Mouse (Mus musculus) right cerebral cortex, postnatal 36 days (tissue): ENCODE measurements around the gene Cebpb.

Experiments
- DNase-seq, 2 experiments: peaks; one replicate each; pipeline ENCODE4 v3.0.0; 2022; ENCODE audit warnings: low spot score in 2 of 2, mixed read lengths in 1 of 2

Gene Cebpb

DNA sequence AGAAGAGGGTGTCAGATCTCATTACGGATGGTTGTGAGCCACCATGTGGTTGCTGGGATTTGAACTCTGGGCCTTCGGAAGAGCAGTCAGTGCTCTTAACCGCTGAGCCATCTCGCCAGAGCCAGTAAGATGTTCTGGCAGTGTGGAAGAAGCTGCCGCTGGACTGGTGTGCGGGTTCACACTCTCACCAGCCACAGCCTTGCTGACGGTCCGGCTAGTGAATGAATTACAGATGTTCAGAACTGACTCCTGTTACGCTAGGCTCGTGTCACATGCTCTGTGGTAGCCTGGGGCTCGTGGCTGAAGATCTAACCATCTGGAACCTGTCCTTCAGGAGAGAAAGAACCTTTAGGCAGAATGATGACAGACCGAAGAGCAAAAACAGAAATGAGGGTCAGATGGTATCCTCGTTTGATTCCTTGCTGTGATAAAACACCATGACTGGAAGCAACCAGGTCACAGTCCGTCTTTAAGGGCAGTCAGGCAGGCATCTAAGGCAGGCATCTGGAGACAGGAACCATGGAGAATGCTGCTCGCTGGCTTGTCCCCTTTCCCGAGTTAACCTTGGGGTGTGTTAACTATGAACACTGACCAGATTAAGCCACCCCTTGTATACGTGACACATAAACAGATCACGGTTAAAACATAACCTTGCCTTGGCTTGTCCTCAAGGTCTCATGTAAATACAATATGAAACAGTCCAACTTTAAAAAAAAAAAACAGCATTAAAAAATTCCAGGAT lies 22.6 kb upstream of the Cebpb start:
- DNase-seq = no peak

DNA sequence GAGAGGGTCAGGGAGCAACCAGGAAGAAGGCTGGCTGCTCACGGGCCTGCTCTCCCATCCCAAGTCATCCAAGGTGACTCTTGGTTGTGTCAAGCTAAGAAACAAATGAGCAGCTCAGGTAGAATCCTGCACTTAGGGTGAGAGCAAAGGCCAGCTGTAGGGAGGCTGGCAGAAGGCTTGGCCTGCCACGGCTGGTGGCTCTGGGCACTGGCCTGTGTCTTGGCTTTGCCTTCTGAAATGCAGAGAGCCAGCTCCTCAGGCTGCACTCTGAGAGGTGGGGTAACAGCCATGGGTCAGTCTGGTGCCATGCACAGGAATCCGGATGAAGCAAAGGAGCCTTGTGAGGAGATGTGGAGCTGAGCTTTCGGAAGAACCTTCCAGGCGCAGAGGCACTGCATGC lies 20.3 kb upstream of the Cebpb start:
- DNase-seq = no peak

DNA sequence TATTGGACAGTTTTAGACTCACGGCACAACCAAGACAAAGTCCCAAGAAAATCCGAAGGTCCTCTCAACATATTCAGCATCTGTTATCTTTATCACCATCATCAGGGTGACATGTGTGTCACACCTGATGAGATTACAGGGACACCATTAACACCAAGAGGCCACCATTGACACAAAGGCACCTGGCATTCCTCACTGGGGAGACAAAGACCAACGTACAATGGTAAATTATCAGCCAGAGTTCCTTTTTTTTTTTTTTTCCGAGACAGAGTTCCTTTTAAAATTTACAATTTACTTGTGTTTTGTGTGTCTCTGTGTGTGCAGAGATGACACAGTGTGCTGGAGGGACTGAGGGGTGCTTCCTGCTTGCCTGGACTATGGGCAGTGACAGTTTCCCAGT lies 19.3 kb upstream of the Cebpb start:
- DNase-seq = no peak

DNA sequence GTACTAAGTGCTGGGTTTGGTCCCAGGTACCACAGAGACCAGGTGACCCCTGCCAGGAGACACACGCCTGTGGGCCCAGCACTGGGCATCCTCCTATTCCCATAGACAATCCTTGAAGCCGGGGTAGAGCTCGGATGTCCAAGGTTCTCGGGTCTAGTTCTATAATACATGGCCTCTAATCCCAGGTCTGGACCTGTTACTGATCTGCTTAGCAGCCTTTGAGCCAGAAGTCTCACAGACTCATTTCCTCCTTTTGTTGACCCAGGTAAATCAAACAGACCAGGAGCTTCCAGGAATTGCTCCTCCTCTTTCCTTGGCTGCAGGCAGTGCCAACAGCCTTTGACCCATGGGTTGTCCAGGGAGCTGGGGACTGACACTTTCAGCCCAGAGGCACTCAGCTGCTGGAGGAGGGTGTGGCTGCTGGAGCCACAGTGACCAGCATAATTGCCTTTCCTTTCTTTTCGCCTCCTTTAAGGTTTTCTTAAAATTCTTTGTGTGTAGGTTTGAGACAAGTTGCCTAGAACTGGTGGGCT lies 17.5 kb upstream of the Cebpb start:
- no peak for DNase-seq

DNA sequence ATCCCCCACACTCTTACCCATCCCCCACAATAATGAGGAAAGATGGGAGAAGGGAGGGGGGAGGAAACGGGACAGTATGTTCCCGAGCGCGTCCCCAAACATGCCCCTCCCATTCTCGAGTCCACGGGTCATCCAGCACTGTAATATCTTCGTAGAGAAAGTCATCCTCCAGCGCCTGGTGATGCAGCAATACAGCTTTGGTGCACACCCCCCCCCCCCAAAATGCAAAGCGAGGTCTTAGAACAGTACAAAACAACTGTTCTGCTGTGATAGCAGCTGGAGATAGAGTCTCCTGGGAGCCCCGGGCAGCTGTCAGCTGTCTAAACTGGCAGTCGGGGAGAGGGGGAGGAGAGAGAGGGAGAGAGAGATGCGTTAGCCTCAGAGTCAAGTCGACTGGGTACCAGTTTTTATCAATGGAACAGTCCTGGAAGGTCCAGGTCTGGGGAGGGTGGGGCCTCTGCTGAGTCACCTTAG lies 16.5 kb upstream of the Cebpb start:
- DNase-seq = no peak

DNA sequence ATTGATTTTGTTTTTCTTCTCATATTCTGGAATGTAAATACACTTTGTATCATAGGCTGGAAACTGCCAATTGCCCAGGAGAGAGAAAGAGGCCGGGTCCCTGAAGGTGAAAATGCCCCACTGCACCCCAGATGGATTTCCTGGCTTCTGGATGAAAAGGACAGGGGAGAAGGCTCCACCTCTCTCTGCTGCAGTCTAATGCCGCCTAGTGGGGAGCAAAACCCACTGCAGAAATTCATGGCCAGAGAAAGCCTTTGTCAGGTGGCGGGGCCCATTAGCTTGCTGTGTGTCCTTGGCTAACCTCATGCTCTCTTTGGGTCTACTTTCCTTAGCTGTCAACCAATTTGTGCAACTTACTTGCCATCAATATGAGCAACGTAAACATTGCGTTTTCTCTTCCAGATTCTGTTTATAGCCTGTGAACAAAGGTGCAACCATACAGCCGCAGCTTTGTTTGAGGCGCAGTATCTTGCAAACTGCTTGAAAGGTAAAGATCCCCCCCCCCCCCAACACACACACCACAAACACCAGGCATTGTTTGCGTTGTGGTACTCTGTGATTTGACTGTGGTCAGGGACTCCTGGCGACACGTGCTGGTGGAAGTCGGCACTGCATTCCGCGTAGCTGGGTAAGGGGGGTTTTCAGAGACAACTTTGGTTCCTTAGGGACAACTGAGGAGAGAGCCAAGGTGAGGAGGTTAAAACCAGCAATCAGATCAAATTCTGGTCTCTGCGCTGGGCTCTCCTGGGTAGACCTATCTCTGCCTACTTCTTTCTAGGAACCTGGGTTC lies 13.4 kb upstream of the Cebpb start:
- no peak for DNase-seq

DNA sequence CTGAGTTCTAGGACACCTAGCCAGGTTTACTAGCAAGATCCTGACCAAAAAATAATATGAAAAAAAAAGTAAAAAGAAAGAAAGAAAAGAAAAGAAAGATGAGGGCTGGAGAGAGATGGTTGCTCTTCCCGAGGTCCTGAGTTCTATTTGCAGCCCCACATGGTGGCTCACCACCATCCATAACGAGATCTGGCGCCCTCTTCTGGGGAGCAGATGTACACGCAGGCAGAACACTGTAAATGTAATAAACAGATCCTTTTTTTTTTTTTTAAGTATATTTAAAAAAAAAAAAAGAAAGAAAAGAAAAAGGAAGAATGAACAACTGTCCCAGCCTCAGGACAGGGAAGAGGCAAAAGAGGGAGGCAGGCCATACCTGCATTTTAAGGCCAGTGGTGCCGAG lies 10.1 kb upstream of the Cebpb start:
- no peak for DNase-seq

DNA sequence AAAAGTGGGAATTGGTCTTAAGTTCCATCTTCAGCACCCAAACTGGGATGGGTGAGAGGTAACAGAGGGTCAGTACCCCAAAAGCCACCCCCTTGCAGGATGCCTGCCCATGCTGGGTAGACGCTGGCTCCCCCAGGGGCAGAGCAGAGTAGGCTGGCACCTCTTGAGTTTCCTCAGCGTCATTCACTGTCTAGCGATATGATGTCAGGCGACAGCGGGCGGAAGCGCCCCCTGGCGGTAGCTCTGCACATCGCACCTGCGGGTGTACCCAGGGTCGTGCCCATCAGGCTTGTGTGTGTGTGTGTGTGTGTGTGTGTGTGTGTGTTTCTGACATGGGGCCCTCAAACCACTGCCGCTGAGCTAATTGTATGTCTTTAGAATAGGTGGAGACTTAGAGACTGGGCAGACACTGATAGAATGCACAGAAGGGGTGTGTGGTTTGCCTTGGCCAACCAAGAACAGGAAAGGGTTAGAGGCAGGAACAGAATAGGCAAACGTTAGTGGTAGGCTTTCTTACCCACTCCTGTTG lies 8.7 kb upstream of the Cebpb start:
- no peak for DNase-seq

DNA sequence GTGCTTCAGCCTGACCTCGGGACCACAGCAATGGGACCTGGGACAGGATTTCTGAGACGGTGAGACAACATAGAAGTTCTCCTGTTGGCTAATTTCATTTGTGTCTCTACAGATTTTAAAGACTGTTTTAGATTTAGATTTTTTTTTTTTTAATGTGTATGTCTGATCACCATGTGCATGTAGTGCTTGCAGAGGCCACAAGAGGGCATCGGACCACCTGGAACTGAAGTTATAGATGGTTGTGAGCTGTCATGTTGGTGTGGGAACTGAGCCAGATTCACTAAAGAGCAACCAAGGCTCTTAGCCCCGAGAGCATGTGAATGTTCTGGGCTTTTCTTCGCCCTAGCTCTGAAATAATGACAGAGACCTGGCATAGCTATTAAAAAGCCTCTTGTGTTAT lies 8.1 kb upstream of the Cebpb start:
- DNase-seq = no peak

DNA sequence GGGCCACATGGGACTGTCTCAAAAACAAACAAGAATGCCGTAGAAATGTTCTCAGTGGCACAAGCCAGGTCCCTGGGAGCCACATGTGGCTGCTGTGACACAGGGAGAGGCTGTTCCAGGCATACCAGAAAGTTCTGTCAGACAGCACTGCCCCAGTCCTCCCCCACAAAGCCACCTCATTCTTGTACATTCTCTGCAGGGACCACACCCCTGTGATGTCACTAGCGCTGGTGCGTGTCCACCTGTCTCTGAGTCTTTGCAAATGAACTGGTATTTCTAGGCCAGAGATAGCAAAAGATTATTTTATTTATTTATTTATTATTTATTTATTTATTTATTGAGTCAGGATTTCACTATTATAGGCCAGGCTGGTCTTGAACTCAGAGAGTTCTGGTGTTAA lies 5.0 kb upstream of the Cebpb start:
- no peak for DNase-seq

DNA sequence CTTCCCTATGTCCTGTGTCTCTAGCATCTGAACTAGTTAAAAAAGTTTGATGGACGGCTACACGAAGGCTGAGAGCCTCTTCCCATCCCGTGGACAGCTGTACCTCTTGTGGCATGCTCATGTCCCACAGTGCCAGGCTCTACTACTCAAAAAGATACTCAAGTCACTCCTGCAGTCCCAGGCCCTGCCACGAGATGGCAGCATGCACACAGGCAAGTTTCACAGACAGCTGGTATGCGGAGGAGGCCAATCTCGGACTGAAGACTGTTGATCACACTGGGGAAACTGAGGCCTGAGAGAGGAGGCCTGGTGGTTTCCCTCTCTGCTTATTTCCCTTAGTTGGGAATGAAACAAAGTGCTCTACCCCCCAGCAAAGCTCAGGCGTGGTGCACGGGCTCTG lies 3.6 kb upstream of the Cebpb start:
- DNase-seq = peak; percentile 92 to 97

DNA sequence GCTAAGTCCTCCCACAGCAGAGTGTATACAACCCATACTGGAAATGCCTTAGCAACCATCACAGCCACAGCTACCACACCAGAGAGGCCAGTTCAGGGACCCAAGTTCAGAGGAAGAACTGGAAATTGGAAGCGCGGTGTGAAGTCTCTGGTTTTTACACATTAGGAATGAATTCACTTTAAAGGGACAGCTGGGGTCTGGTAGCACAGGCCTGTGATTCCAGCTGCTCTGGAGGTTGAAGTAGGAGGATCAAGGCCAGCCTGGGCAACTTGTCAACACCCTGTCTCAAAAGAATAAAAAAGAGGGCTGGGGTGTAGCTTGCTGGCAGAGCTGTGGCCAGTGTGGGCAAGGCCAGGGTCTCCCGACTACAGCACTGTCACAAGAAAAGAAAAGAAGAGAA lies 2.9 kb upstream of the Cebpb start:
- no peak for DNase-seq

DNA sequence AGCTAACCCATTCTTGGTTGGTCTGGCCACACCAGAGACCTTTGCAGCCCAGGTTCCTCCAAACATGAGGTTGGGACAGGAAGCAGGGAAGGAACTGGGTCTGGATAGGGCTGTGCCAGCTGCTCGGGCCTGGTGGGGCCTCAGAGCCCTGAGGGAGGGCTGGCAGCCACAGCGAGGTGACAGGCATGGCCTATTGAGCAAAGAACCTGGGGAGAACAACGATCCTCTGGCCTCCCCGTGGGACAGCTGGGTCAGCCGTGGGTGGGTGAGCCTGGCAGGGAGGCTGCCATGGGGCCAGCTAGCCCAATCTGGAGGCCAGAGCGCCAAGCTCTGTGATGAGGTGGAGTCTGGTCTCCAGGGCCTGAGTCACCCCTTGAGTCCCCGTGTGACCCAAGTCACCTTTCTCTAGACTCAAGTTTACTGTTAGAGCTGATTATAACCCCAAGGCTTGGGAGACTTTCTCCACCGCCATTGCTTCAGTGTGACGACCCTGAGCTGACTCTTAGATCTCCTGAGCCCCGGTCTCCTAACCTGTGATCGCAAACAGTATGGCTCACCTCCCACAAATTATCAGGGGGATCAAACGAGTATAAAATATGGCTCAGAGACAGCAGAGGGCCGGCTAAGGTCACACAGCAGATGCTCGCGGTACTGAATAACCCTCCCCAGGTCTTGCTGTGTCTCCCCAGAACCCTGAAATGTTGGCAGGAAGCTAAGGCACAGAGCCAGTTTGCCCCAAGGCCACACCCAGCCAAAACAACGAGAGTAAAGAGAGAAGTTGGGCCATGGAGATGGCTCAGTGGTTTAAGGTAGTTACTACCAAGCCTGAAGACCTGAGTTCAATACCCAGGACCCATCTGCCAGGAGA lies 2.1 kb upstream of the Cebpb start:
- no peak for DNase-seq

DNA sequence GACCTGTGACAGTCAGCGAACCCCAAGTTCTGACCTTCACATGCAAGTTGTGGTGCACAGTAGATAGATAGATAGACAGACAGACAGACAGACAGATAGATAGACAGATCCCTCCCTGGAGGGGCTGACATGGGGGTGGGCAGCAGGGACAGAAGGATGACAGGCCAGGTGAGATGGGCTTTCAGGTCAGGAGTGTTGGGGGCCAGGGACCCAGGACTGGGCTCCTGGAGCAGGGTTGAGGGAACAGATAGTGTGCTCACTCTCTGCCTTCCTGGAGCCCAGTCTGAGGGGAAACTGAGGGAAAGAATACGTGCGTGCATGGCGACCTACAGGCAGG lies 1.5 kb upstream of the Cebpb start:
- no peak for DNase-seq

DNA sequence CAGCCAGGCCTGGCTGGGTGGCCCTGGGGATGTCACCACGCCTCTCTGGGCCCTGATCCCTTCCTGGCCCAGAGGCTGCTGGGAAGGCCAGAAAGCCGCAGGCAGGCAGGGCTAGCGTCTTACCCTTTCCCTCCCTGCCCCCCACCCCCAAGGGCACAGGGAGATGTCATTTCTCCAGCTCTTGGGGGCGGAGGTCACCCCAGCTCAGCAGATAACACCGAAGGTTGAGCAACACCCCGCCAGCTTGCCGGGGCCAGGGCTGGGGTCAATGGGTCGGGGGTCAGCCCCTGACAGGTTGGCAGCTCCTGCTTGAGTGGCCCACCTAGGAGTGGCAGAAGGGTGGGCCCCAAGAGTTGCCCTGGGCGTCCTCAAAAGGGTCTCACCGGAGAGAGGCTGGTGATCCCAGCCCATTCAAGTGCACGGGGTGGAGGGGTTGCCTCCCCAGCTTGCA lies 1.0 kb upstream of the Cebpb start:
- no peak for DNase-seq

DNA sequence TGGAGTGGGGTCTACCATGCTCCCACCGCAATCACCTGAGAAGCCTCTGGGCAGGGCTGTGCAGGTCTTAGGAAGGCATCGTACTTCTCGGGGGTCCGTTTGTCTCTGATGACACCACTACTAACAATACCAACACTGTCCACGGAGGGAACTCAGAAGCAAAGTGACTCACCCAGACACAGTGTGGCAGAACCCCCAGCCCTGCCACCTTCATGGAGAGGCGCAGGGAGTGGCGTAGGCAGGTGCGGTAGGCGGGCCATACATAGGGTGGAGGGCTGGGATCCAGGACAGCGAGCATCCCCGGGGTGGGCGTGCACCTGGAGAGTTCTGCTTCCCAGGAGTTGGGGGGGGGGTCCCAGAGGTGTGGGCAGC lies 603 bp upstream of the Cebpb start:
- DNase-seq = no peak

DNA sequence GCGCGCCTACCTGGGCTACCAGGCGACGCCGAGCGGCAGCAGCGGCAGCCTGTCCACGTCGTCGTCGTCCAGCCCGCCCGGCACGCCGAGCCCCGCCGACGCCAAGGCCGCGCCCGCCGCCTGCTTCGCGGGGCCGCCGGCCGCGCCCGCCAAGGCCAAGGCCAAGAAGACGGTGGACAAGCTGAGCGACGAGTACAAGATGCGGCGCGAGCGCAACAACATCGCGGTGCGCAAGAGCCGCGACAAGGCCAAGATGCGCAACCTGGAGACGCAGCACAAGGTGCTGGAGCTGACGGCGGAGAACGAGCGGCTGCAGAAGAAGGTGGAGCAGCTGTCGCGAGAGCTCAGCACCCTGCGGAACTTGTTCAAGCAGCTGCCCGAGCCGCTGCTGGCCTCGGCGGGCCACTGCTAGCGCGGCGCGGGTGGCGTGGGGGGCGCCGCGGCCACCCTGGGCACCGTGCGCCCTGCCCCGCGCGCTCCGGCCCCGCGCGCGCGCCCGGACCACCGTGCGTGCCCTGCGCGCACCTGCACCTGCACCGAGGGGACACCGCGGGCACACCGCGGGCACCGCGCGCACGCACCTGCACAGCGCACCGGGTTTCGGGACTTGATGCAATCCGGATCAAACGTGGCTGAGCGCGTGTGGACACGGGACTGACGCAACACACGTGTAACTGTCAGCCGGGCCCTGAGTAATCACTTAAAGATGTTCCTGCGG lies 945 bp downstream of the Cebpb start, which contains the start of gene Tmem189:
Gene Tmem189, minus strand, starts transcription at position 322 of the 718 bp plus-strand sequence.
- peak; percentile 53 to 59 for DNase-seq

DNA sequence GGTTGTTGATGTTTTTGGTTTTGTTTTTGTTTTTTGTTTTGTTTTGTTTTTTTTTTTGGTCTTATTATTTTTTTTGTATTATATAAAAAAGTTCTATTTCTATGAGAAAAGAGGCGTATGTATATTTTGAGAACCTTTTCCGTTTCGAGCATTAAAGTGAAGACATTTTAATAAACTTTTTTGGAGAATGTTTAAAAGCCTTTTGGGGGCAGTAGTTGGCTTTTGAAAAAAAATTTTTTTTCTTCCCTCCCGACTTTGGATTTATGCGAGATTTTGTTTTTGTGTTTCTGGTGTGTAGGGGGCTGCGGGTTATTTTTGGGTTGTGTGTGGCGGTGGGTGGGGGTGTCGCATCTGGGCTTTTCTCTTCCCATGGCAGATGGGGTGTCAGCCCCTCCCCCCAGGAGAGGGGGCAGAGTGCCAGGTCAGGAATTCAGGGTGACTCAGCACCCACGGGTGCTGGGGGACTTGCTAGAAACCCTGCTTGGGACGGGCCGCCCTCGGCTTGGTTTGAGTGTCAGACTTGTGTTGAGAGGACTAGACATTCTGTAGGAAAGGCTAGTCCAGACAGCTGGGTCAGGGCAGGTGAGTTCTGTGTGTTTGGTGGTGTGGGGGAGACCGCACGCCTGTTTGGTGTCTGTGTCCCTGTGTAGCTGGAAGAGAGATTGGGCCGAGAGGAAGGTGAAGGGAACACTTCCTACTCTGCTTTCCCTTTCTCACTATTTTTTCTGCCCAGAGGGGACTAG lies 1.7 kb downstream of the Cebpb start:
- DNase-seq = peak in 1 of 2 experiments; percentile 45

DNA sequence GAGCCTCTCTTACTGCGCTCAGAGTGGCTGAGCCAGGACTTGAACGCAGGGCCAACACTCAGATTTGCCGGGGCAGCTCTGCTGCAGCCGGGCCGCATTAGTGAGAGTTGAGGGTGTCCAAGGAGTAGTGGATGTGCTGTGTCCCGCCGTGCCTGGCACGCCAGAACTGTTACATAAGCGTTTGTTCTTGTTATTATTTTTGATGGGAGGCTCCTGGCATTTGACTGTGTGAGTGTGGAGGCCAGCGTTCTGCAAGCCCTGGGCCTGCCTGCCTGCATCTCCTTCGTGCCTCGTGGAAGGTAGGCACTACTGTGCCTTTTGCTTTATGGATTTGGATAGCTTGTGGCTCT lies 2.2 kb downstream of the Cebpb start:
- DNase-seq = no peak

DNA sequence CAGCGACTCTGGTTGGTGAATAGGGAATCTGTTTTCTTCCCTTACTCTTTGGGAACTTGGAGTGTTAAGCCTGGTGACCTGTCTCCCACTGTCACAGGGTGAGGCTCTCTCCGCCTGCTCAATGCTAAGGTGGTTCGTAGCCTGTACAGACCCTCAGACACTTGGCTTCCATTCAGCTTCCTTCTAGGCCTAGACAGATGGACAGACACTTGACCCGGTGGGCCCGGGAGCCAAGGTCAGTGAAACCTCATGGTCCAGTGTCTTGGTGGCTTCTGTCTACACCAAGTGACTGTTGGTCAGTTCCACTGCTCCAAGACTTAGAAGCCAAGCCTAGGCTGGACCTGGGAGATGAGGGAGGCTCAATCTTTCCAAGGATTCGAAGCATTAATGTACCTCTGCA lies 2.7 kb downstream of the Cebpb start:
- no peak for DNase-seq
